Mouse (Mus musculus) kidney, postnatal 0 days (tissue): ENCODE data around the gene Mbnl2. TPM values are rescaled to one million over a fixed set of nuclear protein-coding genes. Genes with fewer than 3 reads are reported as not detected.
A peak's percentile ranks its signal among the peaks of the same experiment; 100 is the strongest.

Experiments
- ATAC-seq: fragments of 200-750 bp; cut with Nextera tagmentation; replicated peaks from 2 replicates; pipeline ENCODE4 v1.8.0; 2017; ENCODE audit warnings: low read depth, moderate number of reproducible peaks, moderate TSS enrichment, moderate library complexity; ENCODE audit not compliant: low FRiP score
- DNase-seq: peaks from one replicate; pipeline ENCODE4 v3.0.0-alpha.2; 2016; ENCODE audit warnings: low spot score
- H3K27ac ChIP-seq: fragments of 300-500 bp; sonication (generic); 2 replicates; pipeline ENCODE4 v1.5.1; 2014; ENCODE audit warnings: mild to moderate bottlenecking
- H3K27me3 ChIP-seq: fragments of 300-500 bp; sonication (generic); 2 replicates; pipeline ENCODE4 v1.6.1; 2014; ENCODE audit warnings: low read length, mixed read lengths; ENCODE audit not compliant: insufficient read depth
- H3K36me3 ChIP-seq: fragments of 300-500 bp; sonication (generic); 2 replicates; pipeline ENCODE4 v1.6.1; 2014; ENCODE audit warnings: low read length, mixed read lengths; ENCODE audit not compliant: insufficient read depth
- H3K4me1 ChIP-seq: fragments of 300-500 bp; sonication (generic); replicated peaks from 2 replicates; pipeline ENCODE4 v1.6.1; 2014; ENCODE audit warnings: antibody characterized with exemption, low read length, mixed read lengths; ENCODE audit not compliant: insufficient read depth
- H3K4me2 ChIP-seq: fragments of 300-500 bp; sonication (generic); 2 replicates; pipeline ENCODE4 v1.6.1; 2014; ENCODE audit warnings: mild to moderate bottlenecking, low read length, moderate library complexity, mixed read lengths
- H3K4me3 ChIP-seq: fragments of 300-500 bp; sonication (generic); replicated peaks from 2 replicates; pipeline ENCODE4 v1.5.1; 2014; ENCODE audit warnings: low read depth, low read length
- H3K9ac ChIP-seq: fragments of 300-500 bp; sonication (generic); 2 replicates; pipeline ENCODE4 v1.6.1; 2014; ENCODE audit warnings: low read depth, low read length
- H3K9me3 ChIP-seq: fragments of 300-500 bp; sonication (generic); replicated peaks from 2 replicates; pipeline ENCODE4 v1.6.1; 2016; ENCODE audit warnings: low read length, inconsistent platforms, mixed read lengths
- CTCF ChIP-seq: IDR thresholded peaks from 2 replicates; pipeline ENCODE4 v1.5.1; 2016; ENCODE audit warnings: antibody characterized with exemption, low read depth, mild to moderate bottlenecking, moderate library complexity
- WGBS: fragments of 180-500 bp; shearing (Covaris S2); extraction: QIAGEN DNeasy Blood & Tissue Kit; methylation state at CpG from one replicate; pipeline ENCODE4 v1.1.7; 2014; 5-methylcytosine and 5-hydroxymethylcytosine counted together
- polyA plus RNA-seq: library from polyadenylated mRNA; unstranded; fragments of >200 nt; fragmentation: Nextera tagmentation; extraction: Ambion mirVana; gene quantifications from 2 replicates; pipeline ENCODE4 v1.2.1, GENCODE M21; 2015

The Mbnl2 gene
- polyA plus RNA-seq, 1 experiment from 2014 or later = 119 TPM

- 75% methylated on average over 8 of the region's 8 CpGs for WGBS
- no peak overlapping the region for H3K9ac ChIP-seq
- no peak for DNase-seq
These were observed 205.0 kb downstream of the Mbnl2 start for GRCm38 (mm10) chr14:120480341-120480900.

DNA sequence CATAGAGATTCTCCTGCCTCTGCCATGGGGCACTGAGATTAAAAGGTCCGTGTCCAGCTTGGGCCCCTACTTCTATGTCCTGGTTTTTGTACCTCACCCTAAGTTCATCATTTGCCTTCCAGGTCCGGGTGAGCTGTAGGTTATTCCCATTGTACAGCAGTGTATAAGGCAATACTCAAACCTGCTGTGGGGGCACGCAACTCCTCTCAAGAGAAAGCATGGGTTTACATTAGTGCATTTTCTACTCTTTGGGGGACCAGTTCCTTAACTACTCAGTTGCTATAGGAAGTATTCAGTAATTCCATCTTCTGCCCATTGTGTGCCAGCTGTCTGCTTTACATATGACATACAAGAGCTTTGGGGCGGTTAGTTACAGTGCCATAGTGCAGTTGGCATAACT lies 205.5 kb downstream of the Mbnl2 start:
- H3K9me3 ChIP-seq = no peaks in the 10 kb centered on the region
- H3K36me3 ChIP-seq = 0 out of 2 replicates have a peak, but pooled peaks cover 7% of the 10 kb centered on the region
- H3K27me3 ChIP-seq = no peaks in the 10 kb centered on the region
- peak overlapping the region; percentile 93; the same call in 1 of the 2 replicates for H3K4me2 ChIP-seq
- 98% methylated on average over 4 of the region's 4 CpGs for WGBS
- ATAC-seq (no peak), DNase-seq (no peak)
- H3K9ac ChIP-seq = no peak overlapping the region
- H3K27ac ChIP-seq = no peak overlapping the region
- no peak overlapping the region for H3K4me3 ChIP-seq
- no peak for TF ChIP-seq CTCF
- no peaks in the 10 kb centered on the region; the same call in 1 of the 2 replicates for H3K4me1 ChIP-seq

More at GRCm38 (mm10) chr14:120480341-120480900, 205.0 kb downstream of the Mbnl2 start:
- H3K4me2 ChIP-seq = peak overlapping the region; percentile 93
- H3K27me3 ChIP-seq = no peaks in the 10 kb centered on the region
- no peak for TF ChIP-seq CTCF
- 0 out of 2 replicates have a peak, but pooled peaks cover 7% of the 10 kb centered on the region for H3K36me3 ChIP-seq
- peak overlapping the region; percentile 75; the same call in 1 of the 2 replicates for H3K4me3 ChIP-seq
- no peak for ATAC-seq
- H3K27ac ChIP-seq = no peak overlapping the region
- no peaks in the 10 kb centered on the region for H3K9me3 ChIP-seq
- no peaks in the 10 kb centered on the region; the same call in 1 of the 2 replicates for H3K4me1 ChIP-seq

Other genes starting within 250 kb of the Mbnl2 start
- 9.3 and 9.9 TPM in 2 replicates for gene Oxgr1, start 233.2 kb upstream of the Mbnl2 start, polyA plus RNA-seq
- 15.4 and 16.5 TPM in 2 replicates for gene Rap2a, start 202.8 kb downstream of the Mbnl2 start, polyA plus RNA-seq